12 mouse cellular contexts compared by ENCODE assay signal in the genomic region with DNA sequence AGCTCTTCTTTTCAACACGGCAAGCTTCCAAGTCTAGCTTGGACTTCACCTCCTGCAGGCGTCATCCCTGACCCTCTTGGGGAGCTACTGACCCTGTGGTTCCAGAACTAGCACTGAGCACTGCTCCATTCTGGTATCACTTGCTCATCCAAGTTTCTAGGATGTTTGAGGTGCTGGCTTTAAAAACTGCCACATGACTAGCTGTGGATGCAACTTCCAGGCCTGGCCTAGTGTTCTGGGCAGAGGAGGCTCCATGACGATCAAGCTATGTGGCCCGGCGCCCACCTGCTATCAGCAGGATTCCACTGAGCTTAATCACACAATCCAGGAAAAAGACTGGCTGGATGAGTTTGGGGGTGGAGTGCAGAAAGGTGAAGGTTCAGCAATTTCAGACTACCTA. TPM values are rescaled to one million over a fixed set of nuclear protein-coding genes. Genes with fewer than 3 reads are reported as not detected.
A peak's percentile ranks its signal among the peaks of the same experiment; 100 is the strongest.
DNase-seq lines count a peak whose midpoint lies in the region; ATAC-seq and TF ChIP-seq lines count a peak whose summit lies in the region.
"Had no signal": no experiment of that assay in that cellular context is flagged by ENCODE, and none has a peak within 500 bp of the region (broad histone marks: within the 10 kb centered on the region; RNA-seq: fewer than 3 reads in every experiment).

No protein-coding gene starts in this region.

- H3K4me1 ChIP-seq in liver, adult 2 months (ENCODE audit: control insufficient read depth, insufficient read depth, low read length): peaks cover 67% of the 10 kb centered on the region
- H3K4me1 ChIP-seq in liver, embryonic 11.5 days (replicated peaks; ENCODE audit: control insufficient read depth, insufficient read depth, low read length): peaks cover 40% of the 10 kb centered on the region
- H3K4me1 ChIP-seq in heart, postnatal 0 days (ENCODE audit: control insufficient read depth, insufficient read depth): peaks cover 87% of the 10 kb centered on the region
- H3K4me1 ChIP-seq in small intestine, adult 2 months (ENCODE audit: control insufficient read depth, insufficient read depth, insufficient read length, low read length): peaks cover 37% of the 10 kb centered on the region

- peak; percentile 84 for TF ChIP-seq EP300 in heart, postnatal 0 days (IDR thresholded peaks at IDR 0.05; ENCODE audit: low read depth)

- peak overlapping the region; percentile 20 for H3K27ac ChIP-seq in liver, adult 2 months (replicated peaks; ENCODE audit: insufficient read depth, low read depth, low read length)
- no peak overlapping the region for H3K27ac ChIP-seq in liver, embryonic 11.5 days (ENCODE audit: low read depth, low read length)
- H3K27ac ChIP-seq in heart, postnatal 0 days (ENCODE audit: low read depth): peak overlapping the region; percentile 94
- H3K27ac ChIP-seq in small intestine, adult 2 months (ENCODE audit: insufficient read depth, low read depth, low read length): peak overlapping the region; percentile 58; the same call in 1 of the 2 replicates
- H3K27ac ChIP-seq: embryonic facial prominence, embryonic 12.5 days; stomach, embryonic 15.5 days had no signal

- TF ChIP-seq CTCF in liver, adult 2 months (IDR thresholded peaks at IDR 0.05; ENCODE audit: low read depth, low read length): no peak
- no peak for TF ChIP-seq CTCF in heart, postnatal 0 days (IDR thresholded peaks at IDR 0.05; ENCODE audit: low read depth)
- no peak for TF ChIP-seq CTCF in small intestine, adult 2 months (IDR thresholded peaks at IDR 0.05; ENCODE audit: extremely low read depth, insufficient read length, insufficient replicate concordance, low read depth, low read length)

- 13% methylated on average over 5 of the region's 5 CpGs for WGBS in liver, adult 2 months
- WGBS in liver, embryonic 11.5 days: 76% methylated on average over 5 of the region's 5 CpGs
- 19% methylated on average over 5 of the region's 5 CpGs for WGBS in heart, postnatal 0 days
- 39% methylated on average over 5 of the region's 5 CpGs for WGBS in small intestine, adult 2 months

- no peak overlapping the region for H3K9ac ChIP-seq in liver, adult 2 months (ENCODE audit: low read depth, low read length)
- no peak overlapping the region for H3K9ac ChIP-seq in liver, embryonic 11.5 days (ENCODE audit: low read depth, low read length)
- no peak overlapping the region for H3K9ac ChIP-seq in heart, postnatal 0 days (replicated peaks; ENCODE audit: low read depth, low read length)
- H3K9ac ChIP-seq: embryonic facial prominence, embryonic 12.5 days; stomach, embryonic 15.5 days had no signal

- H3K79me2 ChIP-seq in liver, adult 2 months (ENCODE audit: control insufficient read depth, insufficient read depth, low read length): peaks cover 50% of the 10 kb centered on the region; the same call in 1 of the 2 replicates

- no peaks in the 10 kb centered on the region for H3K9me3 ChIP-seq in liver, embryonic 11.5 days (ENCODE audit: control insufficient read depth, low read length)
- H3K9me3 ChIP-seq in heart, postnatal 0 days (replicated peaks; ENCODE audit: control insufficient read depth, low read length): no peaks in the 10 kb centered on the region
- H3K9me3 ChIP-seq: embryonic facial prominence, embryonic 12.5 days; stomach, embryonic 15.5 days had no signal

- H3K36me3 ChIP-seq in liver, adult 2 months (ENCODE audit: control insufficient read depth, insufficient read depth, low read length): no peaks in the 10 kb centered on the region; the same call in 1 of the 2 replicates
- H3K36me3 ChIP-seq in liver, embryonic 11.5 days (ENCODE audit: control insufficient read depth, insufficient read depth, low read length): no peaks in the 10 kb centered on the region
- H3K36me3 ChIP-seq in heart, postnatal 0 days (replicated peaks; ENCODE audit: control insufficient read depth, insufficient read depth, low read length): no peaks in the 10 kb centered on the region
- H3K36me3 ChIP-seq in small intestine, adult 2 months (ENCODE audit: control insufficient read depth, insufficient read depth, low read length): no peaks in the 10 kb centered on the region; the same call in 1 of the 2 replicates
- H3K36me3 ChIP-seq: embryonic facial prominence, embryonic 12.5 days; stomach, embryonic 15.5 days had no signal

- TF ChIP-seq POLR2A in liver, adult 2 months (IDR thresholded peaks at IDR 0.05; ENCODE audit: extremely low read depth, insufficient read depth, low read length): no peak
- no peak for TF ChIP-seq POLR2A in small intestine, adult 2 months (IDR thresholded peaks at IDR 0.05; ENCODE audit: low read depth, low read length)

- DNase-seq in liver, adult 2 months (ENCODE audit: extremely low read depth, low read depth, low spot score): peak; percentile 88
- no peak for DNase-seq in liver, embryonic 11.5 days (ENCODE audit: low spot score)
- peak; percentile 49 for DNase-seq in gastrocnemius, postnatal 10 days
- DNase-seq in heart, postnatal 0 days (ENCODE audit: low spot score): peak; percentile 71
- no peak for DNase-seq in c-Kit-positive CD71-positive TER-119-positive erythroid progenitor cells, embryonic 14.5 days (ENCODE audit: low spot score)
- DNase-seq in frontal cortex, adult 2 months (ENCODE audit: extremely low spot score in 1 of 2, low spot score in 1 of 2): no peak
- no peak for DNase-seq in kidney, adult 11 months
- DNase-seq: cerebellum, adult 11 months; midbrain, embryonic 14.5 days had no signal

- H3K4me3 ChIP-seq in liver, adult 2 months (ENCODE audit: insufficient read depth, low read depth, low read length): no peak overlapping the region
- no peak overlapping the region for H3K4me3 ChIP-seq in liver, embryonic 11.5 days (ENCODE audit: low read depth, low read length)
- H3K4me3 ChIP-seq in heart, postnatal 0 days (ENCODE audit: low read depth, low read length): no peak overlapping the region
- H3K4me3 ChIP-seq in small intestine, adult 2 months (ENCODE audit: low read depth, low read length): no peak overlapping the region
- H3K4me3 ChIP-seq: embryonic facial prominence, embryonic 12.5 days; stomach, embryonic 15.5 days had no signal

- no peaks in the 10 kb centered on the region for H3K27me3 ChIP-seq in liver, adult 2 months (ENCODE audit: control insufficient read depth, insufficient read depth, low read length)
- H3K27me3 ChIP-seq in liver, embryonic 11.5 days (replicated peaks; ENCODE audit: control insufficient read depth, insufficient read depth, low read length): no peaks in the 10 kb centered on the region
- no peaks in the 10 kb centered on the region for H3K27me3 ChIP-seq in heart, postnatal 0 days (ENCODE audit: control insufficient read depth, insufficient read depth, low read length)
- H3K27me3 ChIP-seq in small intestine, adult 2 months (ENCODE audit: control insufficient read depth, insufficient read depth, low read length): no peaks in the 10 kb centered on the region
- H3K27me3 ChIP-seq: embryonic facial prominence, embryonic 12.5 days; stomach, embryonic 15.5 days had no signal

- ATAC-seq in liver, embryonic 11.5 days (replicated peaks; ENCODE audit: low FRiP score): no peak
- ATAC-seq in heart, postnatal 0 days (ENCODE audit: insufficient read depth, low read depth): peak; percentile 49

- no peak overlapping the region for H3K4me2 ChIP-seq in liver, embryonic 11.5 days
- H3K4me2 ChIP-seq in heart, postnatal 0 days (ENCODE audit: low read depth, low read length): no peak overlapping the region
- H3K4me2 ChIP-seq: embryonic facial prominence, embryonic 12.5 days; stomach, embryonic 15.5 days had no signal

RNA-seq across cellular contexts. Expression of gene Shb, which starts 57.4 kb away (rescaled TPM):
- 16.1 and 17.1 TPM in 2 replicates for total RNA-seq in liver, adult 2 months (2014; rRNA removed)
- 42.1 and 65.7 TPM in 2 replicates for polyA plus RNA-seq in liver, adult 2 months (2012; rRNA removed)
- polyA plus RNA-seq in liver, embryonic 11.5 days (2014; fragmentation: Nextera tagmentation; extraction: Ambion mirVana): 6.1 and 6.2 TPM in 2 replicates
- 10 to 100 TPM in 1 of 2 experiments, 1 to 10 TPM in 1; 9.3 to 12.5 TPM for total RNA-seq in gastrocnemius, postnatal 10 days (2021)
- 54.8 and 79.6 TPM in 2 replicates for total RNA-seq in heart, postnatal 0 days (2014; rRNA removed; ENCODE audit: low replicate concordance)
- polyA plus RNA-seq in heart, postnatal 0 days (2015; fragmentation: Nextera tagmentation; extraction: Ambion mirVana): 6.5 and 7.4 TPM in 2 replicates
- 33.0 and 71.5 TPM in 2 replicates for polyA plus RNA-seq in small intestine, adult 2 months (2012; rRNA removed)
- polyA plus RNA-seq in frontal cortex, adult 2 months (2012; rRNA removed): 16.0 and 20.0 TPM in 2 replicates

Comparison
In these comparisons a context has a peak if more than half of its experiments do, and no peak if none do; other contexts are left out.
1. DNase-seq: peak in liver, adult 2 months (single experiment), gastrocnemius, postnatal 10 days (single experiment) and heart, postnatal 0 days (single experiment); none in liver, embryonic 11.5 days (single experiment), c-Kit-positive CD71-positive TER-119-positive erythroid progenitor cells, embryonic 14.5 days (single experiment), frontal cortex, adult 2 months (0 of 2) and kidney, adult 11 months (single experiment).